Mouse (Mus musculus) layer of hippocampus, adult 9-10 months (tissue): ENCODE data around the gene Abhd15.

Experiments
- DNase-seq: peaks from one replicate; pipeline ENCODE4 v3.0.0; 2022; ENCODE audit warnings: low spot score

Gene Abhd15

DNA sequence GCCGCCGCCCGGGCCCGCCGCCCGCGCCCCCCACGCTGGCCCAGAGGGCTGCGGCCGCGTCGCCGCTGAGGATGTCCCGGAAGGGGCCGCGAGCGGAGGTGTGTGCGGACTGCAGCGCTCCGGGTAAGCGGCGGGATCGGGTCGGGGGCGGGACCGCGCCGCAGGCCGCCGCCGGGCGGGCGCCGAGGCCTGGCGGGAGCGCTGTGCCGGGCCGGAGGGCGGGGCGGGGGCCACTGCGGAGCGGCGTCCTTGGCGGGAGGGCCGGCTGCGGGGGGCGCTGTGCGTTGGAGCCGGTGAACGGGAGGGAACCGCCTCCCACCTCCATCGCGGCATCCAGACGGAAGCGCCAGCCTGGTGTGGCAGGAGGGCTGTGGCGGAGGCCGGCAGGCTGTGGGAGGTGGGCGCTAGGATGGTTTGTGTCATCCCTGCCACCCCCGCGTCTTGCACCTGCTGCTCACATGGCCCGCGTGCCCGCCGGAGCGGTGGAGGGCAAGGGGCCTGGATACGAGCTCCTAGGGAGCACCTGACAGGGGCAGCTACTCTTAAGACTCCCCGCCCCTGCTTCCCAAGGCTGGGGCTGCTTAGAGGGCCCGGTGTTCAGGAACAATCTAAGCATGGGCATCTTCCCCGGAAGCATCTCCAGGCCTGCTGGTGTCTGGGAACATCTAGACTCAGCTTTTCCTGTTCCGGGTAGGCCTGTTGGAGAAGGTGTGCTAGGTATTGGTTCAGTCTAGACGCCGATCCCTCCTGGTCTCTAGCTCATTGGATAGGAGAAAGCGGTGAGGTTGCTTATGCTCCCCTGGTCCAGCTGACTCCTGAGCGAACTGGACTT lies 21.2 kb upstream of the Abhd15 start, which contains the start of gene Git1:
Git1 (plus strand) TSS at position 51 of the 832 bp plus-strand sequence.
- DNase-seq = no peak

GRCm38 (mm10) chr11:77494344-77494676 lies 20.6 kb upstream of the Abhd15 start:
- no peak for DNase-seq

DNA sequence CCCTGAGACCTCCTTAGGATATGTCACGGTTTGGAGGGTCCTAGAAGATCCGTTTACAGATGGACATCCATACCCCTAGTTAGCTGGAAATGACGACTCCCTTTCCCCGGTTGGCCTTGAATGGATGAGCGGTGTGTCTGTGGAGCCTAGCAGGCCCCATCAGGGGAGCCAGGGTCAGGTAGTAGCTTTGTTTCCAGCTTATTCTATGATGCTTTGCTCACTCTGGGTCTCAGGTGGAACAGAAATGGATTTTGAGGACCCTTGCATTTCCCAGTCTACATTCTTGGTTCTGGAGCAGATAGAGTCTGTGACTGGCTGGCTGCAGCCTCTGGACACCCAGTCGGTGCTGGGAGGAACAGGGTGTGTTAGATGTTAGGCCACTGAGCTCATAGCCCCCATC lies 20.1 kb upstream of the Abhd15 start:
- DNase-seq = no peak

GRCm38 (mm10) chr11:77495507-77495906 lies 19.4 kb upstream of the Abhd15 start:
- DNase-seq = no peak

GRCm38 (mm10) chr11:77497341-77497756 lies 17.6 kb upstream of the Abhd15 start:
- DNase-seq = no peak

DNA sequence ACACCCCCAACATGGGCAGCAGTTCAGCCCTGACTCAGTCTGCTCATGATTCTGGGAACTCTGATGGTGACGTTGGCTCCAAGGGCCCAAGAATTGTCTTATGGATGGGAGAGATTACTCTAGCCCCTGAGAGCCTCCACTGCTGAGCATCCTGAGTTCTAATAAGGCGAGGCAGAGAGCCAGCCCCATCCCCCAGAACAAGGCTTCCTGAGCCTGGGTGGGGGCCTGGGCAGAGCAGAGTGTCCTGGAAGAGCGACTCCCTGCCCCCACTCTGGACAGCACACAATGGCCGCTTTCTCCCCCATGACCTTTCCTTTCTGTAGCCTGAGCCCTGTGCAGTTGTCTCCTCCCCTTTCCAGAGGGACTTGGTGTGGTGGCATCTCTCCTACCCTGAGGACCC lies 17.1 kb upstream of the Abhd15 start:
- no peak for DNase-seq

GRCm38 (mm10) chr11:77498261-77499139 lies 16.4 kb upstream of the Abhd15 start:
- DNase-seq = no peak

DNA sequence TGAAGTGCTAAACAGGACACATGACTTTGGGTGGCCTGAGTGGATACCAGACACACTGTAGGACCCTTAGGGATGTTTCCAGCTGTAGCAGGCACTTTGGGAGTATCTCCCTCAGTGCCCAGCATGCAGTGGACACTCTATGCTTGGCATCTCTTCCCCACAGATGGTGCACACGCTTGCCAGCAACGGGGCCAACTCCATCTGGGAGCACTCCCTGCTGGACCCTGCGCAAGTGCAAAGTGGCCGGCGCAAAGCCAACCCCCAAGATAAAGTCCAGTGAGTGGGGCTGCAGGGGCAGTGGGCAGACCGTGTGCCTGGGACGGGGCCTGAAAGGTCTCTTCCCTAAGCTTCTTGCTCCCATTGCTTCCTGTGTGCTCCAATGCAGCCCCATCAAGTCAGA lies 15.6 kb upstream of the Abhd15 start:
- no peak for DNase-seq

DNA sequence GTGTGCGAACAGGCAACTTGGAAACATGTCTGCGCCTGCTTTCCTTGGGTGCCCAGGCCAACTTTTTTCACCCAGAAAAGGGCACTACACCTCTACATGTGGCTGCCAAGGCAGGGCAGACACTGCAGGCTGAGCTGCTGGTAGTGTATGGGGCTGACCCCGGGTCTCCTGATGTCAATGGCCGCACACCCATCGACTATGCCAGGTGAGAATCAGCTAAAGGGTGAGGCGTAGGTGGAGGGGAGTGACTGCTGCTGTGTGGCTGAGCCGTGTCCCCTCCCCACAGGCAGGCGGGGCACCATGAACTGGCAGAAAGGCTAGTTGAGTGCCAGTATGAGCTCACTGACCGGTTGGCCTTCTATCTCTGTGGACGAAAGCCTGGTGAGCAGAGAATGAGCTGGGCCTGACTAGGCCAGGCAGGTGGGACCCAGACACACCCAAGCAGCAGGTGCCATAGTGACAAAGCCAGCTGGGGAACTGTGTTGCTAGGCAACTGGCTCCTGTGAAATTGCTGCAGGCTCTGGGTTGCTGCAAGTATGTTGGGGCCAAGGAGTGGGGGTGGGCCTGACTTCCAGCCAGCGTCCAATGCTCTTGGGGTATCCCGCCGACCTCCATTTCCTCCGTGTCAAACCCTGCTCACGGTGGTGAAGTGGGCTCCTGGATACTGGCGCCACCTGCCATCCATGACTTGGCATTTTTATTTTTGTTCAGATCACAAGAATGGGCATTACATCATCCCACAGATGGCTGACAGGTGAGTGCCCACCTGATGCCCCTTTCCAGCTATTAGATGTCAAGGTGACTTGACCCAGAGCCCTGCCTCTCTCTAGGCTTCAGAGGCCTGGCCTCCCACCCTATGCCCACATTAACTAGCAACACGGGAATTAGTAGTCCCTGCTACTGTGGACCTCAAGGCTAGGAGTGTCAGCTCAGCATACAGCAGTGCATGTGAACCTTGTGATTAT lies 14.3 kb upstream of the Abhd15 start:
- no peak for DNase-seq

- DNase-seq = no peak
Measured at GRCm38 (mm10) chr11:77501392-77501791, 13.5 kb upstream of the Abhd15 start.

DNA sequence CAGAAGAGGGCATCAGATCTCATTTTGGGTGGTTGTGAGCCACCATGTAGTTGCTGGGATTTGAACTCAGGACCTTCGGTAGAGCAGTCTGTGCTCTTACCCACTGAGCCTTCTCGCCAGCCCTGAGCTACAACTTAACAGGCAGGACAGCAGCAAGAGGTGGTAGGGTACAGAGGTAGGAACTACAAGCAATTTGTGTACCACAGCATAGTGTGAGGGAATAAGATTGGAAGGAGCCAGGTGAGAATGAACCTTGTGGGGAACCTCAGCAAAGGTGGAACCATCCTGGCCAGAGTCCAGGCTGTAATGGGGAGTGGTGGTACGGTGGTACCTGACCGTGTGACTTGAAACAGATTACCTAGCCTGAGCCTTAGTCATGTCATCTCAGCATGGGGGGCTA lies 12.9 kb upstream of the Abhd15 start:
- DNase-seq = no peak

DNA sequence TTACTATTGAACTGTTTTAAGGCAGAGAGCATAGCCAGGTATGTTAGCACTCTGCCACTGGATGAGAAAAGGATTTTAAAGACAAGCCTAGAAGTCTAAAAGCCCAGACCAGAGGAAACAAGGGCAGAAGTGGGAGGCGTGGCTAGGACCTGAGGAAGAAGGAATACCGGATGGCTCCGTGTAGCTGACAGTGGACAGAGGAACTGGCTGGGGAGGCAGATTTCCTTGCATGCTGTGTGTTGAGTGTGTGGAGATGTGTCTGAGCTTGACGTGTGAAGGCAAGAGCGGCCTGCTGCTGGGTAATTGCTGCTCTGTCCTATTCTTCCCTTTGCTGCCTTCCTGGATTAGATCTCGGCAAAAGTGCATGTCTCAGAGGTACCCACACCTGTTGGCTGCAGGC lies 12.4 kb upstream of the Abhd15 start:
- DNase-seq = no peak

GRCm38 (mm10) chr11:77503511-77503910 lies 11.4 kb upstream of the Abhd15 start:
- no peak for DNase-seq

DNA sequence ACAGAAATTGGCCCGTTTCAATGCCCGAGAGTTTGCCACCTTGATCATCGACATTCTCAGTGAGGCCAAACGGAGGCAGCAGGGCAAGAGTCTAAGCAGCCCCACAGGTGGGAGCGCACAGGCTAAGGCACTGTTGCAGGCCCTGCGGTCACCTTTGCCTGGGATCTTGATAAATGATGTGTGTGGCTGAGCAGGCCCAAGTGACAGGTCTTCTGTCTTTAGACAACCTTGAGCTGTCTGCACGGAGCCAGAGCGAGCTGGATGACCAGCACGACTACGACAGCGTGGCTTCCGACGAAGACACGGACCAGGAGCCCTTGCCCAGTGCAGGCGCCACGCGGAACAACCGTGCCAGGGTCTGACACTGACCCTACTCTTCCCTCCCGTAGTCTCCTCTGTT lies 10.5 kb upstream of the Abhd15 start:
- no peak for DNase-seq

DNA sequence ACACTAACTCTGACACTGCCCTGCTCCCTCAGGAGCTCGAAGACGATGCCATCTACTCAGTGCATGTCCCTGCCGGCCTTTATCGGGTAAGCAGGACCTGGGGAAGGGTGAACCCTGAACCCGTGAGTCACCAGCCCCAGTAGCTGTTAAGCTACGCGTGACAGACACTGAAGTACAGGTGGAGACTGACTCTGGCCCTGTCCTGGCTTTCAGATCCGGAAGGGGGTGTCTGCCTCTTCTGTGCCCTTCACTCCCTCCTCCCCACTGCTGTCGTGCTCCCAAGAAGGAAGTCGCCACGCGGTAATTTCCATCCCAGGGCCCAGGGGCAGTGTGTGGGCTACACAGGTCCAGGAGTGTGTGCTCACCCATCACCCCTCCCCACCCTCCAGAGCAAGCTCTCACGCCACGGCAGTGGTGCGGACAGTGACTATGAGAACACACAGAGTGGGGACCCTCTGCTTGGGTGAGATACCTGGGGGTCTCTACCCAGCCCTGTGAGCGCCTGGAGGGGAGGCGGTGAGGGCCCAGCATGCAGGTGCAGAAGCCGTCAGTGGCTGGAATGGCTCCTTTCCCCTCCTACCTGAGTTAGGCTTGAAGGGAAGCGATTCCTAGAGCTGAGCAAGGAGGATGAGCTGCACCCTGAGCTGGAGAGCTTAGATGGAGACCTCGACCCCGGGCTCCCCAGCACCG lies 9.5 kb upstream of the Abhd15 start:
- DNase-seq = no peak

DNA sequence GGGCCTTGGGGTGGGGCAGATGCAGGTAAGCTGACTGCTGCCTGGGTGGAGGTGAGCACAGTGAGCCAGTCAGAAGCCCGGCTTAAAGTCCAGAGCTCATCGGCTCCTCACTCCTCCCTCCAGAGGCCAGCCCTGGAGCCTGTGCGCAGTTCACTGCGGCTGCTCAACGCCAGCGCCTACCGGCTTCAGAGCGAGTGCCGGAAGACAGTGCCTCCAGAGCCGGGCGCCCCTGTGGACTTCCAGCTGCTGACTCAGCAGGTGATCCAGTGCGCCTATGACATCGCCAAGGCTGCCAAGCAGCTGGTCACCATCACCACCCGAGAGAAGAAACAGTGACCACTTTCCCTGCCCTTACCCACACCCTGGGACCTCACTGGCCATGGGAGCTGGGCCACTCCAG lies 8.6 kb upstream of the Abhd15 start:
- DNase-seq = no peak

- no peak for DNase-seq
Measured at GRCm38 (mm10) chr11:77506941-77507340, 8.0 kb upstream of the Abhd15 start.

DNA sequence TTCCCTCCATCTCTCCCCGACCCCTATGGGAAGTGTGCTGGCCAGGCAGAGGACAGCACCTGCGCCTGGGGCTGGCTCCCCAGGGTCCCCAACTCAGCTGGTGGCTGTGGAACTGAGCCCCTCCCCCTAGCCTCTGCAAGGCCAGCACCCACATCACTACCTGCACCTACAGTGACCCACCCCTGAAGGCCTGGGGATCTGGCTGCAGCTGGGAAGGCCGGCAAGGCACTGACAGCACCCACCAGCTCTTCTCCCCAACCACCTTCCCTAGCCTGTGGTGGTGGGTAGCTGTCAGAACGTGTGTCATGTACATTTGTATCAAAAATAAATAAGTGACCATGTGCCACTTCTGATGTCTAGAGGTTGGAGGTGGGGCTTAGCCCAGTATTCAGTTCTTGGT lies 7.5 kb upstream of the Abhd15 start:
- DNase-seq = no peak

GRCm38 (mm10) chr11:77508068-77509021 lies 6.6 kb upstream of the Abhd15 start:
- no peak for DNase-seq

GRCm38 (mm10) chr11:77511336-77511735 lies 3.6 kb upstream of the Abhd15 start:
- no peak for DNase-seq
